Mouse (Mus musculus) kidney, adult 11 months (tissue): Measurements from ENCODE around the gene Il10.

Experiments used
- DNase-seq: peaks from one replicate; pipeline ENCODE4 v3.0.0; 2022

Il10 gene

GRCm38 (mm10) chr1:131019492-131020098, at the start of gene Il10:
TSS of gene Il10 (plus strand) at chr1:131019845.
- DNase-seq, result no peak

GRCm38 (mm10) chr1:130979455-130979854, 40.2 kb upstream of the Il10 start:
- DNase-seq, result no peak

GRCm38 (mm10) chr1:130984441-130984840, 35.2 kb upstream of the Il10 start:
- DNase-seq, result no peak

GRCm38 (mm10) chr1:130987001-130987400, 32.6 kb upstream of the Il10 start:
- DNase-seq, result no peak

DNA sequence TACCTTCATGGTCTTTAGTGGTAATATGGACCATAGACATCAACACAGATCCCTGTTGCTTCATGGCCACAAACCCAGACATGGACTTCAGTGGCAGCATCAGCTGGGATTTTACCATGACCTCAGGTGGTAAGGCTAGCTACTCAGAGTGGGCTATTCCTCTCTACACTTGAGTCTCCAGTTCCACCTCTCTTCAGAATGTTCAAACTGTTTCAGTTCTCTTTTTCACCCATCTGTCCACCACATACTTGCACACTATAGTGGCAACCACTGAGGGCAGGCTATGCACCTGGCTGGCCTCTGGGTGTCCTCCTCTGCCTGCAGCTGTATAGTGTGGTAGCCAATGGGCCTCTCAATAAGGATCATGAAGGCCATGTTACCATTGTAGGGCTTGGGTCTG, 32.2 kb upstream of the Il10 start:
- DNase-seq, result no peak

DNA sequence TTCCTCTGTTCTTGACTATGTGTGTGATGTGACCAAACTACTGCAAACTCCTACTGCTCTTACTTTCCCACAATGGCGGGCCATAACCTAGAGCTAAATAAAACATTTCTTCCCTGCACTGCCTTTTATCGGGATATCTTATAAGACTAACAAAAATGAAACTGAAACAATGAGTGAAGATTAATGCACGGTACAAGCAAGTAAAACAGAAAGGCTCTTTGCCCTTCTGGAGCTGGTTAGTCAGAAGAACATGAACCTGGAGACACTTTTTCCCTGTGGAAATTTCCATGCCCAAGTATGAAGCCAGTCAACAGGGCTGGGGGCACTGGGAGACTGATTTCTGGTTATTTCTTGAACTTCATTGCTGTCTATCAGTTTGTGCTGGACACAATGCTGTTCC, 30.3 kb upstream of the Il10 start:
- DNase-seq, result no peak

- DNase-seq, result no peak
These were observed 29.2 kb upstream of the Il10 start for GRCm38 (mm10) chr1:130990448-130990847.

GRCm38 (mm10) chr1:130993574-130994154, 26.0 kb upstream of the Il10 start:
- no peak for DNase-seq

- DNase-seq, result no peak
These were observed 24.1 kb upstream of the Il10 start for GRCm38 (mm10) chr1:130995515-130995914.

GRCm38 (mm10) chr1:130996356-130996755, 23.3 kb upstream of the Il10 start:
- no peak for DNase-seq

DNA sequence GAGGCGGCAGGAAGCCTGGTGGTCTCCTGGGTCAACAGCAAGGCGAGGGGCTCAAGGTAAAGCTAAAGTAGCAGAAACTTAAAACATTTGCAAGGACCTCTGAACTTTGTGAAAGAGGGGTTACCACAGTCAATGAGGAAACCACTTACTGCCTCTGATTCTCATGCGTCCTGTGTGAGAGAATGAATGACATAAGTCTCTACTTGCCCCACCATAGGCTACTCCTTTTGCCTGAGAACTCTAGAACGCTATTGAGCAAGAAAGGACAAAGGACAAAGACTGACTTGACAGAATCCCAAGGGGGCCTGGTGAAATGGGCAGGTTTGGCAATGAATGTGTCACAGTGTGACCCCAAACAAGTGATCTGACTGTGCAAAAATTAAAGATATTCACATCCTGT, 22.2 kb upstream of the Il10 start:
- DNase-seq, result no peak

- no peak for DNase-seq
These were observed 21.3 kb upstream of the Il10 start for GRCm38 (mm10) chr1:130998321-130998720.

DNA sequence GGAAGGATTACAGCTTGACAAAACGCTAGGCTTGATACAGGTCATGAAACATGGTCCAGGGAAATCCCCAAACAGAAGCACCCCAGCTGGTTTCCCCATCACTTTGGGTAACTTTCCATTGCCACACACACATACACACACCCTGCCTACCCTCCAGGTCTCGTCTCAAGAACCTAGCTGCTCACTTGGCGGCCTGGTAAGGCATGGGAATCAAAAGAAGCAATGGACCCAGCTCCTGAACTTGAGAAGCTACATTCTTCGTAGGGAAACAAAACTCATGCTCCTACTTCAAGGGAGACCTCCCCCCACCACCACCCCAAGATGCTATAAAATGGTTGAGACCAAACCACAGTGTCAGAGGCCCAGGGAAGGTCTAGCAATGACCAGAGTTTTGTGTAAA, 19.9 kb upstream of the Il10 start:
- no peak for DNase-seq

- no peak for DNase-seq
These were observed 19.3 kb upstream of the Il10 start for GRCm38 (mm10) chr1:131000296-131000695.

GRCm38 (mm10) chr1:131002561-131002960, 17.1 kb upstream of the Il10 start:
- no peak for DNase-seq

DNA sequence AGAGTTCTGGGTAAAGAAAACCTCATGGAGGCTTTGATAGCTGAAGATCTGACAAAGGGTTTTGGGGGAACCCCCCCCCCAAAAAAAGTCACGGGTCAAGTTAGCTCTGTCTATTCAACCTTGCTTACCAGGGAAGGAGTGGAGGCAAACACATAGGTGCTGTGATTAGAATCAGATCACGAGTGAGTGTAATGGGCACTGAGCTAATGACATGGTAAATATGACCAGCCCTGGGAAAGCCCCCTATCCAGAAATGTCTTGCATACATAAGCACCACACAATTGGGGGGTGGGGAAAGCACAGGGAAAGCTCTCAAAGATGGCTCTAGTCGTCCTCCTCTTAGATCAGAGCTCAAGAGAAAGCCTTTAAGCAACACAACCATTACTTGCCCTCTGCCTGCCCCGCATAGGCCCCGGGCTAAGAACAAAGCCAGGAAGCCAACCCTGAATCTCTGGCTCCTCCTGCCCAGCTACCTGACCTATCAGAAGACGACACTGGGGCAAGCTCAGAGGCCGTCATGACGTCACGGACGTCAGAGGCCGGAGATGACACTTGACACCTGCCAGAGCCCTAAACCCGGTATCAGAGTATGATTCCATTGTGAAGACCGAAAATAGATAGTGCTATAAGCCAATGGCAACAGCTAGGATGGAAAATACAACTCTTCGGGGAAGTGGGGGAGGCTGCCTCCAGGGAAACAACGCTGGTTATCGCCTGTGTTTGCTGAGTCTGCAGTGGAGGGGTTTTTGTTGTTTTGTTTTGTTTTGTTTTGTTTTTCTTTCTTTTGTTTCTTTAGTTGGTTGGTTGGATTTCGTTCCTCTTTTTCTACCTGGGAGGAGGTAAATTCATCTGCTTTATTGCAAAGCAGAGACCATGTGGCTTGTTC, 16.4 kb upstream of the Il10 start:
- no peak for DNase-seq

DNA sequence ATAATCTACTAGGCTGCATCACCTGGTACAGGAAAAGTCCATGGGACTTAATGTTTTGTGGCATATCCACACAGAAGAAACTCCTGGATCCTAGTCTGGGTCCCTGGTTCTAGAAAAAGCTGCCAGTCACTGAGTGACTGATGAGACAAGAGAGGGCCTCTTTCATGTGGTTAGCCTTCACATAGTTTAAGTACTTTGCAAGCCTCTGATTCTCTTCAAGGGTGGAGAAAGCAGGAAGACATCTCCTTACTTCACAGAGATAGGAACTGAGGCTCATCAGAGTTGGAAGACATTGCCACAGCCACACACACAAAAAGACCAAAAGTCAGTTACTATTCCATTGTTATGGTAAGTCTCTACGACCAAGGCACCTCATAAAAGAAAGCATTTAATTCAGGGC, 13.6 kb upstream of the Il10 start:
- DNase-seq, result no peak

DNA sequence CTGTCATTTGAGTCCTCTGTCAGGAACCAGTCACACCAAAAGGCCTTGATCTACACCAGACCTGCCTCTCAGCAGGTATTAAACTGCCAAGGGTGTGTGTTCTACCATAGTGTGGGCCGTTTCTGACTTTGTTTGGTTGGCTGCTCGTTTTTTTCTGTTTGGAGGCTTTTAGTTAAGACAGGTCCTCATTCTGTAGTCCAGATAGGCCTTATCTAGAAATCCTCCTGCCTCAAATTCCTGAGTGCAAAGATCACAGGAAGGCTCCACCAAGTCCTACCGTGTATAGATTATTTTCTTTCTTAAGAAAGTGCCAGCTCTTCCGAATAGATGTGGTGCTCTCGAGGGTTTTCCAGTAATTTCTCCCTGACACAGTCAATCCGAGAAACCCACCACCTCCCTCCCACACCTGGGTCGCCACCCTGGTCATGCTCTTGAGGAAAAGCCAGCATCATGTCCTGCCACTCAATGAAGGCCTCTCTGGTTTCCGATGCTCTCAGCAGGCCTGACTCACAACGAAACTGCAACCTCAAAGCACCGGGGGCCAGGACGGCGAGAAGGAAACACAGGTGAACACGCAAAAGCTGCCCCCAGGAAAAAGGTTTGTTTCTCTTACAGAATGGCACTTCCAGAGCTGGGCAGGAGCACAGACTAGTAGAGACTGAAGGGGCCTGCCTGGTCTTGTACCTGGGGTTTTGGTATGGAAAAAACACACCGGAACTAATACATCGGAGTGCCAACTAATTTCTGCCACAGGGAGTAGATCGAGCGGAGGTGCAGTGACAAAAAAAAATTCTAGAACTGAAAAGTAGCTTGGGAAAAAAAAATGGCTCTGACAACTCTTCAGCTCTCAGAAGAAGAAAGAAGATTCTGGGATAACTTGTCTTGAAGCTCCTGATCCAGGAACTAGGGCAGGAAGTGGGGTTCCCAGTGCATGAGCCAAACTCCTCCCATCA, 9.2 kb upstream of the Il10 start:
- DNase-seq, result no peak

DNA sequence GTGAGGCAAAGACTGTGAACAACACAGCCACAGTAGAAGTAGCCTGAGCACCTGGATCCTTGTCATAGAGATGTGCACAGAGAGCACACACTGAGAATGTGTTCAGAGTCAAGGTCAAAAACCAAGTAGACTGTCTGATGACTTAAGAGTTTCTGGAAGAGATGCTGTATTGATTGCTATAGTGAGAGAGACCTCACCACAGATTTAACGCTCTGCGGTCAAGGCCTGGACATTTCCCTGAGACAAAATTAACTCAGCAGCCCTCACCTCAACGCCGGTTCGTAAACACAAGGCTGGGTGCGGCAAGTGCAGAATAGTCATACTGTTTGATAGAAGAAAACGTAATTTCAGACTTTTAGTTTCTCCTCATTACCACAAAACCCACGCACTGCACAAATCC, 7.2 kb upstream of the Il10 start:
- DNase-seq, result no peak

DNA sequence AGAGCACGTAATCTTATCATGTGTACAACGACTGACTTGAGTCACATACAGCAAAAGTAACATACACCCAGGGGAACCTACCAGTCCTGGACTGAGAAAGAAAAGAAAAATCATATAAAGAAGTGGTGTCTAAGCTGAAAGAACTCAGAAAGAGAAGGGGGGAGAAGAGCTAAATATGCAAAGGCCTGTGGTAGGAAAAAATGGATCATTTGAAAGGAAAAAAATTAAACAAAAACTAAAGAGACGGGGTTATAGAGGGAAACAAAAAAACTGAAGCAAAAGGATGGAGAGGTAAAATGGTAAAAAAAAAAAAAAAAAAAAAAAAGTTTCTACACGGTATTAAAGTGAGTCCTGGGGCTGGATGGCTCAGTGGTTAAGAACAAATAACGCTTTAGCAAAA, 5.7 kb upstream of the Il10 start:
- no peak for DNase-seq

GRCm38 (mm10) chr1:131015281-131015680, 4.4 kb upstream of the Il10 start:
- DNase-seq, result no peak

DNA sequence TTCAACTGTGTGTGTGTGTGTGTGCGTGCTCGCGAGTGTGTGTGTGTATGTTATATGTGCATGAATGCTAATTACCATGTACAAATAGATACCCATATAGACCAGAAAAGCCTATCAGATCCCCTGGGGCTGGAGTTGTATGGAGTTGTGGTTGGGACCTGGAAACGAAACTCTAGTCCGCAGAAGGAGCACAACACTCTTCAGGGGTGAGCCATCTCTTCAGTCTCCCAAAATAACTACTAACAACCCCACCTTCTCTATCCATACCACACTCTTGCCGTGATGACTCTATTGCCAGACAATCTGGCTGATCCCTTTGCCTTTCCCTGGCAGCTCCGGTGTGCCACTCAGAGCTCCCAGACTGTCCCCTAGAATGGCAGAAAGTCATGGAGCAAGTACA, 3.8 kb upstream of the Il10 start:
- no peak for DNase-seq
